Mouse (Mus musculus) MEL (cell line): ENCODE results near the gene Gm11011. TPM values are rescaled to one million over a fixed set of nuclear protein-coding genes. Genes with fewer than 3 reads are reported as not detected.

Experiments
- DNase-seq: peaks from one replicate; pipeline ENCODE4 v3.0.0; 2011; ENCODE audit warnings: low read depth, low spot score
- H3K27ac ChIP-seq: 2 replicates; pipeline ENCODE4 v1.5.1; 2012; ENCODE audit warnings: low read depth, mild to moderate bottlenecking, control low read depth, low read length, moderate library complexity; ENCODE audit not compliant: control insufficient read depth
- H3K27me3 ChIP-seq, 2 experiments: fragments of 150-350 bp in 1 of 2; sonication (generic) in 1 of 2; 2 replicates each; pipeline ENCODE4 v1.6.1; 2012; ENCODE audit warnings: low read length in 2 of 2, mild to moderate bottlenecking in 2 of 2, improper control_type of control experiment in 1 of 2, moderate library complexity in 1 of 2; ENCODE audit not compliant: insufficient read depth in 2 of 2, control insufficient read depth in 1 of 2
- H3K36me3 ChIP-seq, 2 experiments: 2 replicates each; pipeline ENCODE4 v1.6.1; 2012 to 2014; ENCODE audit warnings: low read length in 2 of 2, improper control_type of control experiment in 1 of 2, inconsistent platforms in 1 of 2, mild to moderate bottlenecking in 1 of 2; ENCODE audit not compliant: insufficient read depth in 2 of 2, control insufficient read depth in 1 of 2
- H3K4me1 ChIP-seq, 2 experiments: fragments of 150-350 bp in 1 of 2; sonication (generic) in 1 of 2; 2 replicates each; pipeline ENCODE4 v1.6.1; 2012; ENCODE audit warnings: low read length in 2 of 2, improper control_type of control experiment in 1 of 2, mild to moderate bottlenecking in 1 of 2; ENCODE audit not compliant: insufficient read depth in 2 of 2, control insufficient read depth in 1 of 2
- H3K4me3 ChIP-seq, 2 experiments: fragments of 150-350 bp in 1 of 2; sonication (generic) in 1 of 2; 2 replicates each; pipeline ENCODE4 v1.5.1; 2012; ENCODE audit warnings: low read depth in 2 of 2, low read length in 2 of 2, mild to moderate bottlenecking in 2 of 2, moderate library complexity in 2 of 2, control low read depth in 1 of 2, improper control_type of control experiment in 1 of 2; ENCODE audit not compliant: control insufficient read depth in 1 of 2, insufficient read depth in 1 of 2
- H3K79me2 ChIP-seq: 2 replicates; pipeline ENCODE4 v1.6.1; 2012; ENCODE audit warnings: mild to moderate bottlenecking, low read length, moderate library complexity; ENCODE audit not compliant: control insufficient read depth, poor library complexity, insufficient read depth
- H3K9ac ChIP-seq: 2 replicates; pipeline ENCODE4 v1.6.1; 2012; ENCODE audit warnings: low read depth, mild to moderate bottlenecking, control low read depth, low read length, moderate library complexity; ENCODE audit not compliant: control insufficient read depth, poor library complexity, severe bottlenecking
- H3K9me3 ChIP-seq: fragments of 150-350 bp; sonication (generic); replicated peaks from 2 replicates; pipeline ENCODE4 v1.6.1; 2012; ENCODE audit warnings: mild to moderate bottlenecking, low read length, improper control_type of control experiment, moderate library complexity; ENCODE audit not compliant: insufficient read depth
- BHLHE40 ChIP-seq: IDR thresholded peaks from 2 replicates; pipeline ENCODE4 v1.6.1; 2012; ENCODE audit warnings: low read depth, mild to moderate bottlenecking, inconsistent platforms, low read length, improper control_type of control experiment, borderline replicate concordance
- CTCF ChIP-seq, 3 experiments: IDR thresholded peaks in 2 of 3; conservative IDR thresholded peaks in 1 of 3; 2 replicates each; pipeline ENCODE4 v1.5.1; 2011 to 2012; ENCODE audit warnings: low read length in 3 of 3, low read depth in 2 of 3, mild to moderate bottlenecking in 2 of 3, improper control_type of control experiment in 1 of 3, inconsistent platforms in 1 of 3, mixed read lengths in 1 of 3, moderate library complexity in 1 of 3; ENCODE audit not compliant: control insufficient read depth in 1 of 3, insufficient read depth in 1 of 3, poor library complexity in 1 of 3, severe bottlenecking in 1 of 3
- EP300 ChIP-seq, 2 experiments: IDR thresholded peaks; 2 replicates each; pipeline ENCODE4 v1.6.1; 2011; ENCODE audit warnings: improper control_type of control experiment in 2 of 2, low read length in 2 of 2, low read depth in 1 of 2, mild to moderate bottlenecking in 1 of 2
- ETS1 ChIP-seq: IDR thresholded peaks from 2 replicates; pipeline ENCODE4 v1.6.1; 2012; ENCODE audit warnings: low read depth, mild to moderate bottlenecking, inconsistent platforms, low read length, improper control_type of control experiment, moderate library complexity
- GABPA ChIP-seq: IDR thresholded peaks from 2 replicates; pipeline ENCODE4 v1.6.1; 2012; ENCODE audit warnings: low read depth, mild to moderate bottlenecking, inconsistent platforms, low read length, improper control_type of control experiment, moderate library complexity
- MAX ChIP-seq: IDR thresholded peaks from 2 replicates; pipeline ENCODE4 v1.6.1; 2011; ENCODE audit warnings: low read length, improper control_type of control experiment
- MAZ ChIP-seq: IDR thresholded peaks from 2 replicates; pipeline ENCODE4 v1.6.1; 2012; ENCODE audit warnings: low read depth, mild to moderate bottlenecking, inconsistent platforms, low read length, improper control_type of control experiment
- MXI1 ChIP-seq: IDR thresholded peaks from 2 replicates; pipeline ENCODE4 v1.6.1; 2011; ENCODE audit warnings: mild to moderate bottlenecking, low read depth, low read length, improper control_type of control experiment
- MYB ChIP-seq: IDR thresholded peaks from 2 replicates; pipeline ENCODE4 v1.6.1; 2011; ENCODE audit warnings: mild to moderate bottlenecking, low read depth, low read length, improper control_type of control experiment
- NRF1 ChIP-seq: IDR thresholded peaks from 2 replicates; pipeline ENCODE4 v1.6.1; 2014; ENCODE audit warnings: low read depth, mild to moderate bottlenecking, inconsistent platforms, low read length, improper control_type of control experiment, moderate library complexity; ENCODE audit not compliant: poor library complexity, insufficient read depth, severe bottlenecking
- POLR2A ChIP-seq, 2 experiments: IDR thresholded peaks; 2 replicates each; pipeline ENCODE4 v1.6.1; 2011 to 2012; ENCODE audit warnings: low read length in 2 of 2, mild to moderate bottlenecking in 2 of 2, control low read depth in 1 of 2, improper control_type of control experiment in 1 of 2, low read depth in 1 of 2, moderate library complexity in 1 of 2; ENCODE audit not compliant: control insufficient read depth in 1 of 2, insufficient read depth in 1 of 2, poor library complexity in 1 of 2
- POLR2AphosphoS2 ChIP-seq: IDR thresholded peaks from 2 replicates; pipeline ENCODE4 v1.6.1; 2011; ENCODE audit warnings: low read length, improper control_type of control experiment
- RAD21 ChIP-seq: IDR thresholded peaks from 2 replicates; pipeline ENCODE4 v1.6.1; 2011; ENCODE audit warnings: mild to moderate bottlenecking, low read depth, low read length, improper control_type of control experiment
- TAL1 ChIP-seq: IDR thresholded peaks from 2 replicates; pipeline ENCODE4 v1.6.1; 2012; ENCODE audit warnings: mild to moderate bottlenecking, inconsistent platforms, low read length, moderate library complexity, mixed read lengths
- TBP ChIP-seq: IDR thresholded peaks from 2 replicates; pipeline ENCODE4 v1.8.0; 2011; ENCODE audit warnings: low read depth, low read length, improper control_type of control experiment
- UBTF ChIP-seq: IDR thresholded peaks from 2 replicates; pipeline ENCODE4 v1.6.1; 2012; ENCODE audit warnings: low read depth, mild to moderate bottlenecking, inconsistent platforms, low read length, improper control_type of control experiment, moderate library complexity, borderline replicate concordance; ENCODE audit not compliant: insufficient read depth
- polyA plus RNA-seq, 2 experiments: library from polyadenylated mRNA; stranded (reverse) in 1 of 2; unstranded in 1 of 2; fragments of >175 nt in 1 of 2; fragments of >200 nt in 1 of 2; gene quantifications; 2 replicates each; pipeline versions ENCODE4 v1.2.1 to v1.2.4; 2012; ENCODE audit warnings: low replicate concordance in 2 of 2, low read depth in 1 of 2; ENCODE audit not compliant: insufficient read length in 2 of 2, insufficient read depth in 1 of 2, missing spikeins in 1 of 2
- total RNA-seq: library from RNA; depleted of rRNA; stranded (reverse); fragments of 300-350 nt; gene quantifications from 2 replicates; pipeline ENCODE4 v1.2.3, GENCODE M21; 2012

Gene Gm11011
- total and polyA plus RNA-seq, 3 experiments, result not detected

GRCm38 (mm10) chr2:169621201-169621710 lies 33.7 kb upstream of the Gm11011 start:
- Histone ChIP-seq H3K27ac (no peak overlapping the region), H3K27me3 (no peaks in the 10 kb centered on the region), H3K4me1 (no peaks in the 10 kb centered on the region), H3K9me3 (no peaks in the 10 kb centered on the region; the same call in 1 of the 2 replicates), H3K9ac (no peak overlapping the region), H3K36me3 (no peaks in the 10 kb centered on the region), H3K4me3 (no peak overlapping the region), H3K79me2 (no peaks in the 10 kb centered on the region)
- no peak for DNase-seq
- TF ChIP-seq POLR2A (IDR thresholded peaks at IDR 0.05; ENCODE audit: control insufficient read depth in 1 of 2, insufficient read depth in 1 of 2, low read depth in 1 of 2, low read length in 2 of 2, poor library complexity in 1 of 2), result no peak
- no peak for TF ChIP-seq CTCF (IDR thresholded peaks at IDR 0.05 in 2 of 3, conservative IDR thresholded peaks at IDR 0.05 in 1 of 3; ENCODE audit: control insufficient read depth in 1 of 3, insufficient read depth in 1 of 3, low read depth in 2 of 3, low read length in 3 of 3, poor library complexity in 1 of 3, severe bottlenecking in 1 of 3)
- no peak for TF ChIP-seq MXI1
- TF ChIP-seq TBP, result no peak
- TF ChIP-seq BHLHE40, result no peak
- TF ChIP-seq MYB, result no peak
- no peak for TF ChIP-seq UBTF
- TF ChIP-seq MAX, result no peak
- no peak for TF ChIP-seq GABPA
- TF ChIP-seq POLR2AphosphoS2, result no peak
- no peak for TF ChIP-seq TAL1
- TF ChIP-seq MAZ, result no peak
- no peak for TF ChIP-seq EP300 (IDR thresholded peaks at IDR 0.05; ENCODE audit: low read depth in 1 of 2, low read length in 2 of 2)

- TF ChIP-seq NRF1 (no peak), RAD21 (no peak), TBP (no peak), BHLHE40 (no peak), ETS1 (no peak)
- H3K79me2 ChIP-seq, result no peaks in the 10 kb centered on the region
- no peak for DNase-seq
- no peak overlapping the region for H3K9ac ChIP-seq
- no peaks in the 10 kb centered on the region for H3K9me3 ChIP-seq
- no peak overlapping the region for H3K27ac ChIP-seq
- H3K4me3 ChIP-seq, result no peak overlapping the region
- no peaks in the 10 kb centered on the region for H3K36me3 ChIP-seq
- H3K27me3 ChIP-seq, result no peaks in the 10 kb centered on the region
- no peaks in the 10 kb centered on the region for H3K4me1 ChIP-seq
Measured at GRCm38 (mm10) chr2:169615998-169616397, 28.5 kb upstream of the Gm11011 start.
